Mouse (Mus musculus) cerebellum, adult 9-10 months (tissue): ENCODE measurements around the gene Hist1h2af.

ENCODE experiments used
- DNase-seq: peaks from one replicate; pipeline ENCODE4 v3.0.0; 2022

Gene Hist1h2af

DNA sequence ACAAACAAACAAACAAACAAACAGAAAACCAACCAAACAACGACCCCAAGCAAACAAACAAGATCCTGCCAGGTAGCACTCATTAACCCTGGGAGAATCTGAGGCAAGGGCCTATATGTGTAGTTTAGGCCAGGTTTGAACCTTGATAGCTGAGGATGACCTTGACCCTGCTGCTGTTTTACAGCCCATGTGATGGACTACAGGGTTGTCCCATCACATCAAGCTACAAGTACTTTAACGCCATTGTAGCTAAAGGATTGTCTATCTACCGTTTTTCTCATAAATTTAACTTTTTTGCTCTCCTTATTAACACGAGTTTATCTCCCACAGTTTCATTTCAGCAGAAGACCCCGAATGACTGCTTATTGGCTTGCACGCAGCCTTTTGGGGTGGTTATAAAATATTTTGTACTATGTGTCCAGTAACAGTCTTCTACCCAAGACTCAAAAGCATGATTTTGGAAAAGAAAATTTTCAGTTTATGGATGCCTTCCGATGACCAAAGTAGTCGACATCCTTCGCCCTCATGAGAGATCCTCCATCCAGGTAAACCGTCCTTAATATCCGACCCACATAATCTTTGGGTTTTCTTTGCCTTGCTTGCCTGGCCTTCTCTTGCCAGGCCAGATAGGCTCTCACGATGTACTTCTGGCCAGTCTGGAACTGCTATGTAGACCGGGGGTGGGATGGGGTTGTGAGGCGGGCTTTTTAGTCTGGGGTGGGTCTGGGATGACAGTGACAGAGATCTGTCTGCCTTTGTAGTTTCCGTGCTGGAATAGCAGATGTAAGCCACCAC lies 17.7 kb upstream of the Hist1h2af start:
- peak; percentile 23 for DNase-seq

DNA sequence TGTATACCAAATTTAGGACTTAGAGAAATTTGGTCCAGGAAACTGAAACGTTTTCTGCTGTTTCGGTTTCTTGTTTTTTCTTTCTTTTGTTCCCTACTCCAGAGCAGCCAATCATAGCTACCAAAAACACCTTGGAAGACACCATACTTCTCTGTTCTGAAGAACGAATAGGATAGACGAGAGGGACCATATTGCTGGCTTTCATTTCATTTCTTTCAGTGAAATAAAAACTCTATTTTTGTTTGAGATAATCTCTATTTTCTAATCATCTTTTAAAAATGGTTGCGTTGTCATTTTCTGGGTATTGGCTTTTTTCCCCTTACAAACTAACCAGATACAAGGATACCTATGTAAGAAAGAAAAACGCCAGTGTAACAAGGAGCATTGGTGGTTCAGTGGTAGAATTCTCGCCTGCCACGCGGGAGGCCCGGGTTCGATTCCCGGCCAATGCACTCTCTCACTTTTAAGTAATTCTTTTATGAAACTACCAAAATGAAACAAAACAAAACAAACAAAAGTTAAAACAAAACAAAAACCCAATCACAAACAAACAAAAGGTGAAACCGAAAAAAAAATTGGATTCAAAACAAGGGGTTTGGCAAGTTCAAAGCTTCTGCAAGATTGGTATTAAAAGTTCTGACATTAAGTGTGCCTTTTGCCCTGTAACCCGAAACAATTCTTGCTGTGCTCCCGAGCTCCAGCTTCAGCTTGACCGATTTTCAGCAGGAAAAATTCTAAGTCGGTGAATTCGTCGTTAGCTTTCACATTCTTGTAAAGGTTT lies 16.7 kb upstream of the Hist1h2af start:
- peak; percentile 85 for DNase-seq

DNA sequence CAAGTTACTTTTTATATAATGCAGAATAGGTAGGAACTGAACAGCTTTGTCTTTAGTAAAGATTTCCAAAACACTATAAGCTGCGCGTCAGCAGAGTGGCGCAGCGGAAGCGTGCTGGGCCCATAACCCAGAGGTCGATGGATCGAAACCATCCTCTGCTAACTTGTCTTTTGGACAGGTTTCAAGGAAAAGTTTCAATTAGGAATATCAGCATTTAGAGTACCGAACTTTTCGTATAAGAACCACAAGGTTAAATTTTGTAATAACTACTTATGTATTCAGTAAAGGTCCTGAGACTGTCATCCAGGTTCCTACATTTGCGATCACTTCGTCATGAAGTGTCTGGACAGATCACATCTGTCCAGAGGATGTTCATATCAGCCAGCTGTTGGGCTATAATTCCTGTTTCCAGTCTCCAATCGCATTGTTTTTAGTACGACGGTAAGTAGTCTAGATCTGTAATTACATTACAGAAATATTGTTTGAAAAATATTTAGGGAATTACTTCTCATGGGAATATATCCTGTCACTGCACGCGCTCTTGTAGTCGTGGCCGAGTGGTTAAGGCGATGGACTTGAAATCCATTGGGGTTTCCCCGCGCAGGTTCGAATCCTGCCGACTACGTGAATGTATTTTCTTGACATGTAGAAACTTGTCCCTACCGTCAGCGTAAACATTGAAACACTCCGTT lies 16.0 kb upstream of the Hist1h2af start:
- DNase-seq, result peak; percentile 95

DNA sequence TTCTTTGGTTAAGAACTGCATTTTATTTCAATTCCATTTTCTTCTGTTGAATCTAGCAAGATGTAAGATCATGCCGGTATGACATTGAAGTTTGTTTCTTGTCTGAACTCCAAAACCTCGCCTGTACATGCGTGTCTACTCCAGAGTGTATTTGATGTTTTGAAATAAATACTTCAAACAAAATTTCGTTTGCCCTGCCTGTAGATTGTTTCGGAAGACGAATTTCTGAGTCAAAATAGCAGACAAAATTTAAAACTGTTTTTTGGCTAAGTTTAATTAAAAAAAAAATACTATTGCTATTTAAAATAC lies 15.5 kb upstream of the Hist1h2af start:
- DNase-seq, result no peak

DNA sequence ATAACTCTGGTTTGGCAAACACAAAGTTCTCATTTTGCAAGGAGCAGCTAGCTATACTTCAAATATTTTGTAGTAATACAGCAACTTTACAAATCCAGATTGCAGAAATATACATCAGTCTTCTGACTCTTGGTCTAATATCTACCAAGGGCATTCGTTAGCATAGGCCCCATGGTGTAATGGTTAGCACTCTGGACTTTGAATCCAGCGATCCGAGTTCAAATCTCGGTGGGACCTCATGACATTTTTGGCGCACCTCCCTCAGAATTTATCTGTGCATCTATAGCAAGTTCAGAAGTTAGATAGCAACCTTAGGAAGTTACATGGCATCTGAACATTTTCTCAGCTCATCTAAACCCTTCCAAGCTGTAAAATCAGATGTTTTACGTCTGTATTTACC lies 14.8 kb upstream of the Hist1h2af start:
- DNase-seq, result peak; percentile 90

DNA sequence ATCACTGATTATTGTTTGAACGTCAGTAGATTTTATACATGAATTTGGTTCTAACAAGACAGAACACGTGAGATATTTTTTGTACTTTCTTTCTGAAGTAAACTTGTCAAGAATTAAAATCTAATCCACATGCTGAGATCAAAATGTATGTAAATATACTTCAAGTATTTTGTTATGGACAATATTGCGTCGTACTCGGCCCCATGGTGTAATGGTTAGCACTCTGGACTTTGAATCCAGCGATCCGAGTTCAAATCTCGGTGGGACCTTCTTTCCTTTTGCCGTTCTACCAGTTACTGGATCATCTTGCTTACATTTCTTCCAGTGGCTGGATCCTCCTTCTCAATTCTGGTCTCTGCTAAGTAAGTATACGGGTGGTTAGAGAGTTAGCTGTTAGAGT lies 14.3 kb upstream of the Hist1h2af start:
- peak; percentile 86 for DNase-seq

DNA sequence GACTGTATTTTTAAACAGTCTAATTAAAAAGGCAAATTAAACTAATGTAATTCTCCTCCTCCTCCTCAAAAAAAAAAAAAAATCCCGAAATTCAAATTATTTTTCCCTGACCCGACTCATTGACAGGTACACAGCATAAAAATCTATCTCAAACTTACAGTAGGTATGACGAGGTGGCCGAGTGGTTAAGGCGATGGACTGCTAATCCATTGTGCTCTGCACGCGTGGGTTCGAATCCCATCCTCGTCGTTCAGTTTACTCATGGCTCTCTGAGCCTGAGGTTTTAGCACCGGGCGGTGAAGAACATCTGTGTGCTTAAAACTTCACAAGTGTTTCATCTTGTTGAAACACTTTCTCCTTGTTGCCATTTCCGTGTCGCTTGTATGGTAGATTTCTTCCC lies 12.0 kb upstream of the Hist1h2af start:
- DNase-seq, result peak; percentile 81

DNA sequence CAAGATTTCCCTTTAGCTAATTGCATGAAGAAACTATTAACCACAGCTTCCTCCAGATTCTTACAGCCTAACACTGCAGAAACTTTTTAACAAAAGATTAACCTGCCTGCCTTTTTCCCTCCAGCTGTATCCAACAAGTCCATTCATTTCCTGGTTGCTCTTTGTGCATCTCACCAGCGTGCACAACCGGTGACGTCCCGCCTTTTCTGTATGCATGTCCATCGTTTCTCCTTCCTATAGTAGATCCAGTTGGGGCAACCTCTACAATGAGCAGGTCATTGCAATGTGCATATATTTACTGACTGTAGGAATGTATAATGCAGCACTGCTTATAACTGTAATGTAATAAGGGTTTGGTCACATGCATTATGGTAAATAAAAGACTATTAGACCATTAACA lies 9.7 kb upstream of the Hist1h2af start:
- peak; percentile 13 for DNase-seq

DNA sequence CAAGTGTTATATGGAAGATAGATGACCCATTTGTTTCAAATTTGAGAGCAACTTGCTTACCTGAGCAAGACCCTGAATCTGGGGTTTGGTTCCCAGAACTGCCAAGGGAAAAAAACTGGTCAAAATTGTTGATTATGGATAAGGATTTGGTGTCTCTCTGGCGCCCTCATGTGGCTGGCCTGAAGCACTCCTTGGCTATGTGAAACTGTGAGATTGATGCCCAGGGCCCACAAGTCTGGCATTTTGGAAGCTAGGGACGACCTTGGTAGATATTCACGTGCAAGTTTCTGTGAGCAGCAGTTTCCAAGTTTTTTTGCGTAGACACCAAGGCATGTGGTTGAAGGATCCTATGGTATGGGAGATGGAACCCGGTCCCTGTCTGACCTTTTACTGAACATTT lies 9.1 kb upstream of the Hist1h2af start:
- DNase-seq, result peak; percentile 78

DNA sequence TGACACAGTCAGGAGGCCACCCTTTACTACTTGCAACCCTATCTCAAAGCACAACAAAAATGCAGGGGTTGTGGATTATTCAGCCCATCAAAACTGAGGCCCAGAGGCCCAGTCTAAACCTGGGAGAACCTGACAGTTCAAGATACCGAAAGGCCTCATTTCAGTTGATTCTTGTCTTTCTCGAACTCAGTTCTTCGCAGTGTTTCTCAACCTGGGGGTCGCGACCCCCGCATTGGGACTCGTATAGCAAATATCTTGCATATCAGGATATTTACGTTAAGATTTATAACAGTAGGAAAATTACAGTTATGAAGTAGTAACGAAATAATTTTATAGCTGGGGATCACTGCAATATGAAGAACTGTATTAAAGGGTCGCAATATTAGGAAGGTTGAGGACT lies 7.8 kb upstream of the Hist1h2af start:
- no peak for DNase-seq

DNA sequence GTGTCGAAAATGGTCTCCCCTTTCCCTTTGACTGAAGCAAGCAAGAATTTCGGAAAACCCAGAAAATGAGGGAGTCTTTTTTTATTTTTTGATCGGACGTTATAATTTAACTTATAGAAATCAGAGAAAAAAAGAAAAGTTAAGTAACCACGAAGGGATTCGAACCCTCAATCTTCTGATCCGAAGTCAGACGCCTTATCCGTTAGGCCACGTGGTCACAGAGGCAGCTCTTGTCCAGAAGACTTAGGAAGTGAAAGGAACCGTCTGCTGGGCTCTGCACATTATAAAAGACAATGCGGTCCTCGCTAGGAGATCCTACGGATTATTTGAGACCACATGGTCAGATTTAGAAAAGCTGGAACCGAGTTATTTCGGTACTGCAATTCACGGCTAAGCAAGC lies 7.4 kb upstream of the Hist1h2af start:
- peak; percentile 96 for DNase-seq

DNA sequence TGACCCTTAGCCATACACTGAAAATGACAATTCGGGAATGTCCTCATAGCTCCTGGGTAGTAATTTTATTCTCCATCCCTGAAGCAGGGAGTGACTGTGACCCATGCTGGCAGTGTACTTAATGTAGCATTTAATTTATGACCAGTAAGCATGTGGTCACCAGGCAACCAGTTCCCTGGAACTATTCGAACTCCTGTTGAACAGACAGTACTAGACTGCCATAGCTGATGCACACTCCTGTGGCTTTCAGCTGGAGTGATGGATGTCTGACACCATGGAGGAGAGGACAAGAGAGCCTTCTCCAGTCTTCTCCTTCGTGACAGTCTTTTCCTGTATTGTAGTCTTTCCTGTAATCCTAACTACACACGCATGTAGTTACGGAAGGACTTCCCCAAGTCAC lies 4.7 kb upstream of the Hist1h2af start:
- no peak for DNase-seq

DNA sequence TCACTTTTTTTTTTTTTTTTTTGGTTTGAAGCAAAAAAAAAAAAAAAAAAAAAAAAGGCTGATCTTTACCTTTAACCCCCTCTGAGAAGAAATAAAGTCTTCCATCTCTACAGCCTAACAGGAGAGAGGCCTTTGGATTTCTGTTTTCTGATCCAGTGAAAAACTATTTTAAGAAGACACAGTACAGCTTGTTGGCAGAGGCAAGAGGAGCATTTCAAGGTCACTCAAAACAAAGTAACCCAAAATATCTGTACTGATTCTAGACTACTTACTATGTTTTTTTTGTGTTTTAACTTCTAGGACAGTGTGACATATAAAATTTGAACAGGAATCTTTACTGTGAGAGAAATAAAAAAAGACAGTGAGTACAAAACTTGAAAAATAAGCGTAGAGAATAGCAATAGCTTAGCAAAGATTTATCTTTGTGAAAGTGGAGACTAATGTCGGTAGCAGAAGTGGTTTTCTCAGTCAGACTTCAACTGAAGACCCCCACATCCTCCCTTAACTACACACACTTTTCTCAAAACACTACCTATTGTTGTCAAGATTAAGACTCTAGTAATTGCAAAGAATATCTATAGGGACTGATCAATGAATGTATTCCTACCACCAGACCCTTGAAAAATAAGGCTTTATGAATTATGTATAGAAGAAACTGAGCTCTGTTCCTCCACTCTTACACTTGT lies 4.1 kb upstream of the Hist1h2af start:
- peak; percentile 39 for DNase-seq

DNA sequence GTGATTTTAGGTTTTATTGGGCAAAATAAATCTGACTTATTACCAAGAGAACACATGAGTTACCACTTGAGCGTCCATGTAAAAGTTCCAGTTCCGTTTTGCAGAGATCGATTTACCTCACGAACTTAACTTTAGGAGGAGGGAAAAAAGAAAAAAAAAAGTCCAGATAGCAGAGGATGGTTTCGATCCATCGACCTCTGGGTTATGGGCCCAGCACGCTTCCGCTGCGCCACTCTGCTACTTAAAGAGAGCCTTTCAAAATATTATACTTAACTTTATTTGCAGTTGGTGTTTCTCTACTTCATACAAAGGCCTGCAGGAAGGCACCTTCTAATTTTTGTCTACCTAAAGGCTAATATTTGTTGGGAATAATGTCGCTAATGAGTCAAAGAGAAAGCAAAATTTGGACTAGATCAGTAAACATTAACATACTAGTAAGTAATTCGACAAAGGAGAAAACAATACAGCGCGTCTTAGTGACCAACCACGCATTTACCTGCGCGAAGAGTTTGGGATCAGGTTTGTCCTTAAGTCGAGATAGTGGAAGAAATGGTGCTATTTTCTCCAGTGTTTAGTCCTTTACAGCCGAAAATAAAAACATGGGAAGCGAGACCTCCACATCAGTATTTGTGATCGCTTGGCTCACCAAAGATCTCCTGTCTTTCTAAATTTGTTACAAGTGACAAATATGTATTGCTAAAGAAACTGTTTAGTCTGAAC lies 3.4 kb upstream of the Hist1h2af start:
- peak; percentile 87 for DNase-seq

DNA sequence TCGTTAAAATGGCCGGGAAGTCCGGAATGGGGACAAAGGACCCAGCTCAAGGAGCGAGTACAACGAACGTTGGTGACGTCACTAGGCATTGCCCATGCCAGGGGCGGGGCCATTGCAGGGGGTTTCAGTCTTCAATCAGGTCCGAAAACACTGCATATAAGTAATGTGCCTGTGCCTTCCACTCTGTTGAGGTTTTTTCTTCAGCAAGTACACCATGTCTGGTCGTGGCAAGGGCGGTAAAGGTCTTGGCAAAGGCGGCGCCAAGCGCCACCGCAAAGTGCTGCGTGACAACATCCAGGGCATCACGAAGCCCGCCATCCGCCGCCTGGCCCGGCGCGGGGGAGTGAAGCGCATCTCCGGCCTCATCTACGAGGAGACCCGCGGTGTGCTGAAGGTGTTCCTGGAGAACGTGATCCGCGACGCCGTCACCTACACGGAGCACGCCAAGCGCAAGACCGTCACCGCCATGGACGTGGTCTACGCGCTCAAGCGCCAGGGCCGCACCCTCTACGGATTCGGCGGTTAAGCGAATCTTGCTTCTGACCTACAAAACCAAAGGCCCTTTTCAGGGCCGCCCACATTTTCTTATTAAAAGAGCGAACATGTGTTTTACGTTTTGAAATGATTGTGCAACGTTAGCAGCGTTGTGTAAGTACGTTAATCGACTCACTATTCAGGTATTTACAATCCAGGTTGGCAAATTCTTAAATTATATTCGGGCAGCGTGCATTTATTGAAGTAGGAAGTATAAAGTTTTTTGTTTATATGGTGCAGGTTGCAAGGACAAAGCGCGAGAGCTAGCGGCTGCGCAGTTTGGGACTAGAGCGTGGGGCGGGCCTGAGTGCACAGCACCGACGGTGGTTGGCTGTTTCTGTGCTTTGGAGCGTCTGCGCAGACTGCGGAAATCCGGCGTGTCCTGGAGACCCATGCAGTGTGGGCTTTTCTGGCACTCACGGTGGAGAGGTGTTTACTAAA lies 2.5 kb upstream of the Hist1h2af start, which contains the start of gene Hist1h4h:
Gene Hist1h4h (plus strand): TSS at position 150 of the 975 bp plus-strand sequence.
- peak; percentile 100 for DNase-seq

DNA sequence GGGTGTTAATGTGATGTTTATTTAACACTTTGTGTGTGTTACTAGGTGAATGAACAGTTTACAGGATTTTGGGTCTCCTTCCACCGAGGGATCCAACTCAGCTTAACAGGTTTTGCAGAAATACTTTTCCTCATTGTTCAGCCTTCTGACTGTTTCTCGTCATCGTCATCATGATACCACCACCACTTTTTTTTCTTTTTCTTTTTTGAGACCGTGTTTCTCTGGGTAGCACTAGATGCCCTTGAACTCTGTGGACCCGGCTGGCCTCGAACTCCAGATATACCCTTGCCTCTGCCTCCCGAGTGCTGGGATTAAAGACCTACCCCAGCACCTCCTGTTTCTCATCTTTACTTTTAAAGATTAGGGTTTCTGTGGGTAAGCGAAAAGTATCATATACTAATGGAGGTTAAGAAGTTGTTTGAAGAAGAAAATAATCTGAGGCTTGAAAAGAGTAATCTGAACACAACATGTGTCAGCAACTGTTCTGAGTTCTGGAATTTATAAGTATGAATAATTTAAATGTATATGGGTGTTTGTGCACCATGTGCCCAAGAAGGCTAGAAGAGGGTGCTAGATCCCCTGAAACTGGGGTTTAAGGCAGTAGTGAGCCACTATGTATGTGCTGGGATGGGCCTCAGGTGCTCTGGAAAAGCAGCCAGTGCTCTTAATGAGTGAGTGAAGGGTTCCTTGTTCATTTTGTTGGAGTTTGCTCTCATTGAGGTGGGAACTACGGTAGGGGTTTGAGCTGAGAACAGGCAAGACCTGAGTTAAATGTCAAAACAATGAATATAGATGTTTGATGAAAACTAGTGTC lies 1.2 kb upstream of the Hist1h2af start:
- peak; percentile 50 for DNase-seq

DNA sequence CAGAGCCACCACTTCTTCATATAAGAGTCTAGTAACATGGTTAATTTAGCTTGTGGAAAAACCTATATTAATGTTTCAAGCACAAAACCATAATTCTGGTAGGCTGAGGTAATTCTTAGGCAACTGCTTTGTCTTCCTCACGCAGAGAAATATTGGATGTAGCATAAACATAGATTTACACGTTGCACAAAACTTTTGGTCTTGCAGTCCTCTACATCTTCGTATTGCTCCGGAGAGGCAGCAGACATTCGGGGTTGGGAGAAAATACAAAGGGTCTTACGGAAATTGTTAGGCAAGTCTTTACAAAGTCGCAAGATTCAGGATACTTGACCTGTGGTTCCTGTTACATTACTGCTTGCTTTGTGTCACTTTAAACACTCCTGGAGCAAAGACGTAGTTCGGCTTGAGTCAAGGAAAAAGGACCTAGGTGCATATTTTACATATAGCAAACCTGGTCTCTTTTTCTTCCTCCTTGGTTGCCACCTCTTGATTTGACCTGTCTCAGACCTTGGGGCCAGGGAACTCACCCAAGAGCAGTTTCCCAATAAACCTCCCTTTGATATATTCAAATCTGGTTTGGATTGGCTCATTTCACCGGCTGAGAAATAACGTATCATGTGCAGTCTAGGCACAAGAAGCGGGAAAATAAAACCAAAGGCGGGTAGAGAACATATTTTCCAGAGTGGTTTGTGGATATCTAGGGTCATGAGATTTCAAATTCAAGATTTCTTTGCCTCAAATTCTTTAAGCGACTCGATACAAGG lies 844 bp downstream of the Hist1h2af start:
- no peak for DNase-seq

DNA sequence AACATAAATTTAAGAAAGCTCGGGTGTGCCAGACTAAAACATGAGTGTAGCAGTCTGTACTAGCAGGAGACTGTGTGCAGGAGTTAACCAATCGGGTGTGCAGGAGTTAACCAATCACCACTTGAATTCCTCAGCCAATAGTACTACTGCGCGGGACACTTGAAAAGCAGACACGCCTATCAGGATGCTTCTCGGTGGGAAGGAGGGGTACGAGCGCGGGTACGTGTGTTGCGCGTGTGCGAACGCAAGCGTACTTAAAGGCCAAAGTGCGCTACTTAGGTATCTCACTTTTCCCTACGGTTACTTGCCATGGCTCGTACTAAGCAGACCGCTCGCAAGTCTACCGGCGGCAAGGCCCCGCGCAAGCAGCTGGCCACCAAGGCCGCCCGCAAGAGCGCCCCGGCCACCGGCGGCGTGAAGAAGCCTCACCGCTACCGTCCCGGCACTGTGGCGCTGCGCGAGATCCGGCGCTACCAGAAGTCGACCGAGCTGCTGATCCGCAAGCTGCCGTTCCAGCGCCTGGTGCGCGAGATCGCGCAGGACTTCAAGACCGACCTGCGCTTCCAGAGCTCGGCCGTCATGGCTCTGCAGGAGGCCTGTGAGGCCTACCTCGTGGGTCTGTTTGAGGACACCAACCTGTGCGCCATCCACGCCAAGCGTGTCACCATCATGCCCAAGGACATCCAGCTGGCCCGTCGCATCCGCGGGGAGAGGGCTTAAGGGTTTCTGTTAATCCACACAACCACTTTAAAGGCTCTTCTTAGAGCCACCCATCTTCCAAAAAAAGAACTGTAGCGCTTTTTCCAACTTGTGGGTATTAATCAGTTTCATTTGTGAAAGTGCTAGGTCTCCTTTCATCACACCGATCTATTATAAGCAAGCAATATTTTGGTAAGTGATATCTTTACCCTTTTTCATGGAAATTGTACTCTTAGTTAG lies 1.7 kb downstream of the Hist1h2af start, which contains the start of gene Hist1h3g:
Gene Hist1h3g (plus strand): TSS at position 286 of the 939 bp plus-strand sequence.
- peak; percentile 90 for DNase-seq
